Mouse (Mus musculus) embryo, embryonic 11.5 days (tissue): ENCODE data around the gene Pik3ap1.

Experiments
- DNase-seq: peaks from one replicate; pipeline ENCODE4 v3.0.0-alpha.2; 2012; ENCODE audit warnings: low read depth, low spot score

Pik3ap1 gene

GRCm38 (mm10) chr19:41369557-41370460 is 15.1 kb downstream of the Pik3ap1 start:
- DNase-seq: no peak

GRCm38 (mm10) chr19:41366854-41367517 is 17.9 kb downstream of the Pik3ap1 start:
- no peak for DNase-seq

- no peak for DNase-seq
Measured at GRCm38 (mm10) chr19:41366192-41366853, 18.6 kb downstream of the Pik3ap1 start.

GRCm38 (mm10) chr19:41365570-41365969 is 19.3 kb downstream of the Pik3ap1 start:
- DNase-seq: no peak

- no peak for DNase-seq
Measured at GRCm38 (mm10) chr19:41364509-41364908, 20.4 kb downstream of the Pik3ap1 start.

- DNase-seq: no peak
Measured at GRCm38 (mm10) chr19:41362963-41363362, 21.9 kb downstream of the Pik3ap1 start.

- no peak for DNase-seq
Measured at GRCm38 (mm10) chr19:41360459-41360858, 24.4 kb downstream of the Pik3ap1 start.

- DNase-seq: no peak
Measured at GRCm38 (mm10) chr19:41354287-41354951, 30.5 kb downstream of the Pik3ap1 start.

GRCm38 (mm10) chr19:41349624-41350023 is 35.3 kb downstream of the Pik3ap1 start:
- no peak for DNase-seq

- no peak for DNase-seq
Measured at GRCm38 (mm10) chr19:41348161-41348560, 36.7 kb downstream of the Pik3ap1 start.

- no peak for DNase-seq
Measured at GRCm38 (mm10) chr19:41347326-41347725, 37.6 kb downstream of the Pik3ap1 start.

GRCm38 (mm10) chr19:41346099-41346850 is 38.6 kb downstream of the Pik3ap1 start:
- no peak for DNase-seq

GRCm38 (mm10) chr19:41345028-41345741 is 39.7 kb downstream of the Pik3ap1 start:
- no peak for DNase-seq

GRCm38 (mm10) chr19:41344666-41345027 is 40.3 kb downstream of the Pik3ap1 start:
- DNase-seq: no peak

GRCm38 (mm10) chr19:41342592-41343090 is 42.3 kb downstream of the Pik3ap1 start:
- DNase-seq: no peak

GRCm38 (mm10) chr19:41341677-41342076 is 43.2 kb downstream of the Pik3ap1 start:
- no peak for DNase-seq

- no peak for DNase-seq
Measured at GRCm38 (mm10) chr19:41339020-41339836, 45.7 kb downstream of the Pik3ap1 start.

- DNase-seq: no peak
Measured at GRCm38 (mm10) chr19:41338379-41338778, 46.5 kb downstream of the Pik3ap1 start.

- DNase-seq: no peak
Measured at GRCm38 (mm10) chr19:41335721-41336120, 49.2 kb downstream of the Pik3ap1 start.
